Mouse (Mus musculus): ENCODE measurements around the gene 4930579G24Rik. TPM values are rescaled to one million over a fixed set of nuclear protein-coding genes. Genes with fewer than 3 reads are reported as not detected.

4930579G24Rik gene
- polyA plus RNA-seq, 1 experiment from 2014 or later, result 7.3 TPM

DNA sequence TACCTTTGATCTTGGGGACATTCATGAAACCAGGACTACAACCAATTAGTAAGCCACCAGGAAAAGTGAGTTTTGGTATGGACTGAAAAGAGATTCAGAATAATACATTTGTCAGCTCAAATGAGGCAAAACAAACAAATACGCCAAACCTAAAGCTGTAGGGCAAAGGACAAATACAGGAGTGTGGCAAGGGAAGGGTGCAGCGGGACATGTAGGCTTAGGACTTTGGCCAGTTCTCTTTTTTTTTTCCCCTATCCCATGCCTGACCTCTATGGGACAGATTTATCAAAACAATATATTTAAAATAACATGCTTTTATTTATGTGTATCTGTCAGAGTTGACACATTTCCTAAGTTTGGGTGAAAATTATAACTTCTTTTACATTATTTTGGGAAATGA lies 19.0 kb upstream of the 4930579G24Rik start:
- WGBS, result 96% methylated on average over 2 of the region's 2 CpGs
- H3K36me3 ChIP-seq (ENCODE audit: control insufficient read depth, insufficient read depth, low read length), result peaks cover 66% of the 10 kb centered on the region
- H3K27ac ChIP-seq (replicated peaks; ENCODE audit: low read depth, low read length), result no peak overlapping the region
- H3K4me3 ChIP-seq (replicated peaks; ENCODE audit: low read depth, low read length), result no peak overlapping the region
- H3K9ac ChIP-seq (replicated peaks; ENCODE audit: low read length), result no peak overlapping the region
- ATAC-seq (ENCODE audit: low FRiP score, low TSS enrichment) (no peak), DNase-seq (no peak)
- H3K4me1 ChIP-seq (ENCODE audit: control insufficient read depth, insufficient read depth, low read length), result no peaks in the 10 kb centered on the region
- no peak overlapping the region for H3K4me2 ChIP-seq (ENCODE audit: low read length)
- H3K27me3 ChIP-seq (ENCODE audit: control insufficient read depth, insufficient read depth, low read length), result no peaks in the 10 kb centered on the region
- no peaks in the 10 kb centered on the region for H3K9me3 ChIP-seq (ENCODE audit: control insufficient read depth, low read length)

DNA sequence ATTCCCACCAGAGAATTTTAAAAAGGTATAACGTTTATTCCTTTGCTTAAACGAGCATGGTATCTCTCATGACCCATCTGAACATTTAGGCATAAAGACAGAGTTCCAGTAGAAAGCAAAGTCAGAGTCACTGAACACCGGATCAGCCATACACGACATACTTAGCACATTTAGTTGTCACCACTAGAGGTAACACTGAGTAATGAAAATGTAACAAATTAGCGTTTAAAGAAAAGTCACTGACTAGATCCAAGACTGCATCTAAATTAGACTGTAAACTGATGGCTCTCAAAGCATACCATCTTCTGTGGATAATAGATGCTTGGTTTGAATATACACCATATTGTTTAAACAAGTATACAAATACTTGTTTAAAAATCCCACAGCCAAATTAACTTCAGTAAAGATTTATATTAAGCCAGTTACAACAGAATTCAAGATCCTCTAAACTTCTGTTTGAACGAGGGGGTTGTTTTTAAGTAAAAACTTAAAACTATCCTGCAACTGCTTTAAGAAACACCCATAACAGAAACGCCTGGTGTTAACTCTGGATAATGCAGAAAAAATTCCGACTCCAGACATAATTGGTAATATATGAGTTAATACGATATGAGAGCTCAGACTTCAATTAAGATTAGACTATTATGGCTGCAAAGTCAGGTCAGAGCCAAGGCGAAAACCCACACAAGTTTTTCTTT lies 1.2 kb upstream of the 4930579G24Rik start:
- DNase-seq (peak; percentile 12), ATAC-seq (ENCODE audit: low FRiP score, low TSS enrichment) (no peak)
- no peaks in the 10 kb centered on the region for H3K27me3 ChIP-seq (ENCODE audit: control insufficient read depth, insufficient read depth, low read length)
- peak overlapping the region; percentile 70 for H3K4me2 ChIP-seq (ENCODE audit: low read length)
- 0 out of 2 replicates have a peak, but pooled peaks cover 4% of the 10 kb centered on the region for H3K4me1 ChIP-seq (ENCODE audit: control insufficient read depth, insufficient read depth, low read length)
- 30% methylated on average over 10 of the region's 10 CpGs for WGBS
- H3K9ac ChIP-seq (replicated peaks; ENCODE audit: low read length), result peak overlapping the region; percentile 56
- H3K27ac ChIP-seq (replicated peaks; ENCODE audit: low read depth, low read length), result no peak overlapping the region
- peaks cover 10% of the 10 kb centered on the region; the same call in 1 of the 2 replicates for H3K36me3 ChIP-seq (ENCODE audit: control insufficient read depth, insufficient read depth, low read length)
- no peaks in the 10 kb centered on the region for H3K9me3 ChIP-seq (ENCODE audit: control insufficient read depth, low read length)
- H3K4me3 ChIP-seq (replicated peaks; ENCODE audit: low read depth, low read length), result peak overlapping the region; percentile 69

DNA sequence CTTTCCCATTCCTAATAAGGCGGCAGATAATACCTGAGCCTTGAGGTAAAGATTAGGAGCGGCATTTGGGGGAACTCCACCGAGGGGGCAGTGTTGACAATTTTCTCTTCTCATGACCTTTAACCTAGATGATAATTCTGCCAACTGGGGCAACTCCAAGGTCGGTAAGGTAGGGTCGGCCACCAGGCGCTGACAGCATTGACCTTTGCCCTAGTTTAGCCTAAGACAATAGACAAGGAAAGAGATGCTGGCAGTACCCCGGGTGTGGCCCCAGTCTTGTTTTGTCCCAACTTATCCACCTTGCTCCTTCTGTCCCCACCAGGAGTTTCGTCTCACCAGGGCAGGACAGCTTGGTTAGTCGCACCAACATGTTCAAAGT lies 708 bp upstream of the 4930579G24Rik start:
- 0 out of 2 replicates have a peak, but pooled peaks cover 4% of the 10 kb centered on the region for H3K4me1 ChIP-seq (ENCODE audit: control insufficient read depth, insufficient read depth, low read length)
- H3K4me2 ChIP-seq (ENCODE audit: low read length), result peak overlapping the region; percentile 70
- DNase-seq, result peak; percentile 43
- peak overlapping the region; percentile 56 for H3K9ac ChIP-seq (replicated peaks; ENCODE audit: low read length)
- under 1% methylated on average over 9 of the region's 9 CpGs for WGBS
- peaks cover 13% of the 10 kb centered on the region; the same call in 1 of the 2 replicates for H3K36me3 ChIP-seq (ENCODE audit: control insufficient read depth, insufficient read depth, low read length)
- peak overlapping the region; percentile 74 for H3K27ac ChIP-seq (replicated peaks; ENCODE audit: low read depth, low read length)
- no peaks in the 10 kb centered on the region for H3K9me3 ChIP-seq (ENCODE audit: control insufficient read depth, low read length)
- peak overlapping the region; percentile 69 for H3K4me3 ChIP-seq (replicated peaks; ENCODE audit: low read depth, low read length)
- no peak for ATAC-seq (ENCODE audit: low FRiP score, low TSS enrichment)
- no peaks in the 10 kb centered on the region for H3K27me3 ChIP-seq (ENCODE audit: control insufficient read depth, insufficient read depth, low read length)

GRCm38 (mm10) chr3:79629416-79629730 lies 494 bp downstream of the 4930579G24Rik start, which contains the start of gene Etfdh:
Gene Etfdh (minus strand): TSS chr3:79629500.
- peak; percentile 74 for DNase-seq
- Histone ChIP-seq H3K9ac (replicated peaks; ENCODE audit: low read length) (peak within 1 kb of the TSS; percentile 66), H3K4me1 (ENCODE audit: control insufficient read depth, insufficient read depth, low read length) (0 out of 2 replicates have a peak, but pooled peaks cover 4% of the 10 kb centered on the region), H3K9me3 (ENCODE audit: control insufficient read depth, low read length) (no peaks in the 10 kb centered on the region), H3K36me3 (ENCODE audit: control insufficient read depth, insufficient read depth, low read length) (peaks cover 16% of the 10 kb centered on the region; the same call in 1 of the 2 replicates), H3K27ac (replicated peaks; ENCODE audit: low read depth, low read length) (peak within 1 kb of the TSS; percentile 74), H3K4me2 (ENCODE audit: low read length) (peak within 1 kb of the TSS; percentile 70), H3K27me3 (ENCODE audit: control insufficient read depth, insufficient read depth, low read length) (no peaks in the 10 kb centered on the region), H3K4me3 (replicated peaks; ENCODE audit: low read depth, low read length) (peak within 1 kb of the TSS; percentile 69)
- under 1% methylated on average over 11 of the region's 11 CpGs for WGBS
- peak; percentile 43 for ATAC-seq (ENCODE audit: low FRiP score, low TSS enrichment)

DNA sequence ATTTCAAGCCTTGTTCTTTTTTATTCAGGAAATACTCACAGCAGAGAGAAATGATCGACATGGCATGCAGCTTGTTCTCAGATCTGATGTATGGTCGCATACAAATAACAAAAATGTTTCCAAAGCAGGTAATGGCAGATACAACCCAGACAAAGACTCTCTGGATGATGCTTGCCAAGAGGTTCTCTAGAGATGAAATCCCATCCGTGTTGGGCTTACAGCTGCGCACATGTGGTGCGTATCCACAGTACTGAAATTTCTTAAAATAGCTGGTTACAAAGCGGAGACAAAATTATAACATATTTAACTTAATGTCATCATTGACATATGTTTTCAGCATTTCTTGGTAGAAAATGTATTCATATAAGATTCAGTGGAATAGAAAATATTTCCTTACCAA lies 23.2 kb downstream of the 4930579G24Rik start:
- no peak for DNase-seq
- Histone ChIP-seq H3K4me1 (ENCODE audit: control insufficient read depth, insufficient read depth, low read length) (no peaks in the 10 kb centered on the region), H3K27ac (replicated peaks; ENCODE audit: low read depth, low read length) (no peak overlapping the region), H3K9me3 (ENCODE audit: control insufficient read depth, low read length) (no peaks in the 10 kb centered on the region), H3K36me3 (ENCODE audit: control insufficient read depth, insufficient read depth, low read length) (no peaks in the 10 kb centered on the region), H3K4me2 (ENCODE audit: low read length) (no peak overlapping the region), H3K27me3 (ENCODE audit: control insufficient read depth, insufficient read depth, low read length) (no peaks in the 10 kb centered on the region), H3K9ac (replicated peaks; ENCODE audit: low read length) (no peak overlapping the region), H3K4me3 (replicated peaks; ENCODE audit: low read depth, low read length) (no peak overlapping the region)
- ATAC-seq (ENCODE audit: low FRiP score, low TSS enrichment), result no peak
- WGBS, result 91% methylated on average over 6 of the region's 6 CpGs

GRCm38 (mm10) chr3:79656682-79657081 lies 27.8 kb downstream of the 4930579G24Rik start:
- DNase-seq, result no peak
- Histone ChIP-seq H3K4me2 (ENCODE audit: low read length) (no peak overlapping the region), H3K27me3 (ENCODE audit: control insufficient read depth, insufficient read depth, low read length) (no peaks in the 10 kb centered on the region), H3K4me3 (replicated peaks; ENCODE audit: low read depth, low read length) (no peak overlapping the region), H3K9ac (replicated peaks; ENCODE audit: low read length) (no peak overlapping the region), H3K36me3 (ENCODE audit: control insufficient read depth, insufficient read depth, low read length) (no peaks in the 10 kb centered on the region), H3K4me1 (ENCODE audit: control insufficient read depth, insufficient read depth, low read length) (no peaks in the 10 kb centered on the region), H3K9me3 (ENCODE audit: control insufficient read depth, low read length) (no peaks in the 10 kb centered on the region), H3K27ac (replicated peaks; ENCODE audit: low read depth, low read length) (no peak overlapping the region)
- WGBS, result 82% methylated on average over 5 of the region's 5 CpGs
- ATAC-seq (ENCODE audit: low FRiP score, low TSS enrichment), result no peak

DNA sequence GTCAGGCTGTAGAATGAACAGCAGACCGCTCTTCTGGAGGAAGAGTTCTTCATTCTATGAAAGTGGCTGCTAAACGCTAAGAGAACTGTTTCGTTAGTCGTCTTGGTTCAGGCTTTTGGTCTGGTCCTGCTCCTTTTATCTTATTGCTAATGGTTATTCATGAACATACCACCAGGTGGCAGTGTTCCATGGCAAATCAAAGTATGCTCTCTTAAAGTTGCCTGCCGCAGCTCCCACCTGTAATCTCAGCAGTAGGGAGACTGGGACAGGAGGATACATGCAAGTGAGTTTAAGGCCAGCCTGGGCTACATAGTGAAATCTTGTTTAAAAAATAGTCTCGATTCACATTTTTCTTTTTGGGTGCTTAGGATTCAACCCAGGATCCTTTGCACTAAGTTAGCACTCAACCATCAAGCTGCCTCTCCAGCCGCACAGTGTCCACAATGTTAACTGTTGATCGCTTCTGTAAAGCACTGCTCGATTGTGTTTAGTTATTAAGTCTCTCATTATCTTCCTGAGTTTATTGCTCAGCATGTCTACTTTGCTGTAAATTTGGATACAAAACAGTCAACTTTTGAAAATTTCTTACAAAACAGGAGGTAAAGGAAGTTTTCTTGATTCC lies 36.0 kb downstream of the 4930579G24Rik start:
- Histone ChIP-seq H3K36me3 (ENCODE audit: control insufficient read depth, insufficient read depth, low read length) (no peaks in the 10 kb centered on the region), H3K27ac (replicated peaks; ENCODE audit: low read depth, low read length) (no peak overlapping the region), H3K9ac (replicated peaks; ENCODE audit: low read length) (no peak overlapping the region), H3K4me3 (replicated peaks; ENCODE audit: low read depth, low read length) (no peak overlapping the region), H3K4me2 (ENCODE audit: low read length) (no peak overlapping the region), H3K4me1 (ENCODE audit: control insufficient read depth, insufficient read depth, low read length) (no peaks in the 10 kb centered on the region), H3K27me3 (ENCODE audit: control insufficient read depth, insufficient read depth, low read length) (no peaks in the 10 kb centered on the region), H3K9me3 (ENCODE audit: control insufficient read depth, low read length) (no peaks in the 10 kb centered on the region)
- peak; percentile 57; the same call in 1 of the 2 replicates for ATAC-seq (ENCODE audit: low FRiP score, low TSS enrichment)
- 42% methylated on average over 9 of the region's 9 CpGs for WGBS
- DNase-seq, result peak; percentile 87

GRCm38 (mm10) chr3:79670556-79670955 lies 41.7 kb downstream of the 4930579G24Rik start:
- H3K4me1 ChIP-seq (ENCODE audit: control insufficient read depth, insufficient read depth, low read length), result no peaks in the 10 kb centered on the region
- no peak overlapping the region for H3K4me3 ChIP-seq (replicated peaks; ENCODE audit: low read depth, low read length)
- no peaks in the 10 kb centered on the region for H3K9me3 ChIP-seq (ENCODE audit: control insufficient read depth, low read length)
- no peak for DNase-seq
- no peak overlapping the region for H3K27ac ChIP-seq (replicated peaks; ENCODE audit: low read depth, low read length)
- ATAC-seq (ENCODE audit: low FRiP score, low TSS enrichment), result no peak
- no peak overlapping the region for H3K9ac ChIP-seq (replicated peaks; ENCODE audit: low read length)
- no peaks in the 10 kb centered on the region for H3K36me3 ChIP-seq (ENCODE audit: control insufficient read depth, insufficient read depth, low read length)
- H3K27me3 ChIP-seq (ENCODE audit: control insufficient read depth, insufficient read depth, low read length), result no peaks in the 10 kb centered on the region
- 84% methylated on average over 7 of the region's 7 CpGs for WGBS
- H3K4me2 ChIP-seq (ENCODE audit: low read length), result no peak overlapping the region

DNA sequence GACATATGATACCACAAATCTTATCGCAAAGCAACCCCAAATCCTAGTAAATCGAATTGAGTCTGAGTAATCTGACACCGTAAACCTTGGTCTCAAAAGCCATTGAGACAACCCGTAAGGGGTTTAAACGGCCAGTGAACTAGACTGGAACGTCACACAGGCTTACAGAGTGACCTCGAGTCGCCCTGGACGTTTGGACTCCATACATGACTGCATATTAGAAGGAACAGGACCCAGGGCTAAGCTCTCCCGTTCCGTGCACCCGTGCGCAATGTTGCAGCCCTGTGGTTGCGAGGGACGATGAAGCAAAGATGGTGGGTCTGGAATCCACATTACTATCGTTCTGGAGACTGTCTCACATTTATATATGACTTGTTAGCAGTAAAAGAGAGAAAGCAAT lies 43.3 kb downstream of the 4930579G24Rik start:
- no peak overlapping the region for H3K27ac ChIP-seq (replicated peaks; ENCODE audit: low read depth, low read length)
- no peaks in the 10 kb centered on the region for H3K36me3 ChIP-seq (ENCODE audit: control insufficient read depth, insufficient read depth, low read length)

More for the DNA sequence above, 43.3 kb downstream of the 4930579G24Rik start:
- H3K27me3 ChIP-seq (ENCODE audit: control insufficient read depth, insufficient read depth, low read length), result no peaks in the 10 kb centered on the region
- H3K4me1 ChIP-seq (ENCODE audit: control insufficient read depth, insufficient read depth, low read length), result no peaks in the 10 kb centered on the region
- no peak overlapping the region for H3K4me3 ChIP-seq (replicated peaks; ENCODE audit: low read depth, low read length)
- H3K4me2 ChIP-seq (ENCODE audit: low read length), result no peak overlapping the region
- WGBS, result 74% methylated on average over 16 of the region's 16 CpGs
- no peaks in the 10 kb centered on the region for H3K9me3 ChIP-seq (ENCODE audit: control insufficient read depth, low read length)
- DNase-seq (no peak), ATAC-seq (ENCODE audit: low FRiP score, low TSS enrichment) (no peak)
- no peak overlapping the region for H3K9ac ChIP-seq (replicated peaks; ENCODE audit: low read length)
